Mouse (Mus musculus) cerebellum, adult 2 months (tissue): Measurements from ENCODE around the gene Myadml2.

Experiments
- CTCF ChIP-seq: fragments of 200-500 bp; IDR thresholded peaks from 2 replicates; pipeline ENCODE4 v1.5.1; 2011; ENCODE audit warnings: low read depth, mild to moderate bottlenecking, control low read depth, low read length, moderate library complexity, borderline replicate concordance; ENCODE audit not compliant: insufficient read depth
- POLR2A ChIP-seq: fragments of 200-500 bp; IDR thresholded peaks from 2 replicates; pipeline ENCODE4 v1.6.1; 2011; ENCODE audit warnings: low read length, control low read depth, borderline replicate concordance; ENCODE audit not compliant: insufficient read depth

GRCm38 (mm10) chr11:120629911-120630310, 18.0 kb downstream of the Myadml2 start:
- TF ChIP-seq CTCF (no peak), POLR2A (no peak)
